Mouse (Mus musculus) MEL (cell line): Measurements from ENCODE around the gene Bptf. TPM values are rescaled to one million over a fixed set of nuclear protein-coding genes. Genes with fewer than 3 reads are reported as not detected.
"Not testable (repeated sequence)": the region's sequence is repeated elsewhere in the genome, so short reads cannot be mapped to it uniquely, and the experiment has no call there.

Experiments used
- DNase-seq: peaks from one replicate; pipeline ENCODE4 v3.0.0; 2011; ENCODE audit warnings: low read depth, low spot score
- H3K27ac ChIP-seq: 2 replicates; pipeline ENCODE4 v1.5.1; 2012; ENCODE audit warnings: low read depth, mild to moderate bottlenecking, control low read depth, low read length, moderate library complexity; ENCODE audit not compliant: control insufficient read depth
- H3K27me3 ChIP-seq, 2 experiments: fragments of 150-350 bp in 1 of 2; sonication (generic) in 1 of 2; 2 replicates each; pipeline ENCODE4 v1.6.1; 2012; ENCODE audit warnings: low read length in 2 of 2, mild to moderate bottlenecking in 2 of 2, improper control_type of control experiment in 1 of 2, moderate library complexity in 1 of 2; ENCODE audit not compliant: insufficient read depth in 2 of 2, control insufficient read depth in 1 of 2
- H3K36me3 ChIP-seq, 2 experiments: 2 replicates each; pipeline ENCODE4 v1.6.1; 2012 to 2014; ENCODE audit warnings: low read length in 2 of 2, improper control_type of control experiment in 1 of 2, inconsistent platforms in 1 of 2, mild to moderate bottlenecking in 1 of 2; ENCODE audit not compliant: insufficient read depth in 2 of 2, control insufficient read depth in 1 of 2
- H3K4me1 ChIP-seq, 2 experiments: fragments of 150-350 bp in 1 of 2; sonication (generic) in 1 of 2; 2 replicates each; pipeline ENCODE4 v1.6.1; 2012; ENCODE audit warnings: low read length in 2 of 2, improper control_type of control experiment in 1 of 2, mild to moderate bottlenecking in 1 of 2; ENCODE audit not compliant: insufficient read depth in 2 of 2, control insufficient read depth in 1 of 2
- H3K4me3 ChIP-seq, 2 experiments: fragments of 150-350 bp in 1 of 2; sonication (generic) in 1 of 2; 2 replicates each; pipeline ENCODE4 v1.5.1; 2012; ENCODE audit warnings: low read depth in 2 of 2, low read length in 2 of 2, mild to moderate bottlenecking in 2 of 2, moderate library complexity in 2 of 2, control low read depth in 1 of 2, improper control_type of control experiment in 1 of 2; ENCODE audit not compliant: control insufficient read depth in 1 of 2, insufficient read depth in 1 of 2
- H3K79me2 ChIP-seq: 2 replicates; pipeline ENCODE4 v1.6.1; 2012; ENCODE audit warnings: mild to moderate bottlenecking, low read length, moderate library complexity; ENCODE audit not compliant: control insufficient read depth, poor library complexity, insufficient read depth
- H3K9ac ChIP-seq: 2 replicates; pipeline ENCODE4 v1.6.1; 2012; ENCODE audit warnings: low read depth, mild to moderate bottlenecking, control low read depth, low read length, moderate library complexity; ENCODE audit not compliant: control insufficient read depth, poor library complexity, severe bottlenecking
- H3K9me3 ChIP-seq: fragments of 150-350 bp; sonication (generic); replicated peaks from 2 replicates; pipeline ENCODE4 v1.6.1; 2012; ENCODE audit warnings: mild to moderate bottlenecking, low read length, improper control_type of control experiment, moderate library complexity; ENCODE audit not compliant: insufficient read depth
- BHLHE40 ChIP-seq: IDR thresholded peaks from 2 replicates; pipeline ENCODE4 v1.6.1; 2012; ENCODE audit warnings: low read depth, mild to moderate bottlenecking, inconsistent platforms, low read length, improper control_type of control experiment, borderline replicate concordance
- EP300 ChIP-seq, 2 experiments: IDR thresholded peaks; 2 replicates each; pipeline ENCODE4 v1.6.1; 2011; ENCODE audit warnings: improper control_type of control experiment in 2 of 2, low read length in 2 of 2, low read depth in 1 of 2, mild to moderate bottlenecking in 1 of 2
- ETS1 ChIP-seq: IDR thresholded peaks from 2 replicates; pipeline ENCODE4 v1.6.1; 2012; ENCODE audit warnings: low read depth, mild to moderate bottlenecking, inconsistent platforms, low read length, improper control_type of control experiment, moderate library complexity
- GABPA ChIP-seq: IDR thresholded peaks from 2 replicates; pipeline ENCODE4 v1.6.1; 2012; ENCODE audit warnings: low read depth, mild to moderate bottlenecking, inconsistent platforms, low read length, improper control_type of control experiment, moderate library complexity
- GATA1 ChIP-seq: IDR thresholded peaks from 2 replicates; pipeline ENCODE4 v1.6.1; 2011; ENCODE audit warnings: low read depth, low read length, improper control_type of control experiment
- HCFC1 ChIP-seq: IDR thresholded peaks from 2 replicates; pipeline ENCODE4 v1.6.1; 2012; ENCODE audit warnings: low read depth, mild to moderate bottlenecking, inconsistent platforms, low read length, improper control_type of control experiment, moderate library complexity
- MAFK ChIP-seq: IDR thresholded peaks from 2 replicates; pipeline ENCODE4 v1.6.1; 2011; ENCODE audit warnings: low read depth, mild to moderate bottlenecking, low read length, improper control_type of control experiment, borderline replicate concordance
- MXI1 ChIP-seq: IDR thresholded peaks from 2 replicates; pipeline ENCODE4 v1.6.1; 2011; ENCODE audit warnings: mild to moderate bottlenecking, low read depth, low read length, improper control_type of control experiment
- MYB ChIP-seq: IDR thresholded peaks from 2 replicates; pipeline ENCODE4 v1.6.1; 2011; ENCODE audit warnings: mild to moderate bottlenecking, low read depth, low read length, improper control_type of control experiment
- POLR2A ChIP-seq, 2 experiments: IDR thresholded peaks; 2 replicates each; pipeline ENCODE4 v1.6.1; 2011 to 2012; ENCODE audit warnings: low read length in 2 of 2, mild to moderate bottlenecking in 2 of 2, control low read depth in 1 of 2, improper control_type of control experiment in 1 of 2, low read depth in 1 of 2, moderate library complexity in 1 of 2; ENCODE audit not compliant: control insufficient read depth in 1 of 2, insufficient read depth in 1 of 2, poor library complexity in 1 of 2
- RCOR1 ChIP-seq: IDR thresholded peaks from 2 replicates; pipeline ENCODE4 v1.6.1; 2012; ENCODE audit warnings: low read depth, mild to moderate bottlenecking, inconsistent platforms, low read length, improper control_type of control experiment
- SIN3A ChIP-seq: IDR thresholded peaks from 2 replicates; pipeline ENCODE4 v1.6.1; 2012; ENCODE audit warnings: low read length, improper control_type of control experiment, inconsistent platforms
- TBP ChIP-seq: IDR thresholded peaks from 2 replicates; pipeline ENCODE4 v1.8.0; 2011; ENCODE audit warnings: low read depth, low read length, improper control_type of control experiment
- ZC3H11A ChIP-seq: IDR thresholded peaks from 2 replicates; pipeline ENCODE4 v1.6.1; 2012; ENCODE audit warnings: low read depth, mild to moderate bottlenecking, inconsistent platforms, low read length, improper control_type of control experiment
- ZKSCAN1 ChIP-seq: IDR thresholded peaks from 2 replicates; pipeline ENCODE4 v1.6.1; 2012; ENCODE audit warnings: low read depth, mild to moderate bottlenecking, inconsistent platforms, low read length, improper control_type of control experiment, moderate library complexity
- ZMIZ1 ChIP-seq: IDR thresholded peaks from 2 replicates; pipeline ENCODE4 v1.6.1; 2012; ENCODE audit warnings: low read depth, mild to moderate bottlenecking, inconsistent platforms, low read length, improper control_type of control experiment, moderate library complexity
- ZNF384 ChIP-seq: IDR thresholded peaks from 2 replicates; pipeline ENCODE4 v1.6.1; 2012; ENCODE audit warnings: low read depth, mild to moderate bottlenecking, inconsistent platforms, low read length, improper control_type of control experiment
- polyA plus RNA-seq, 2 experiments: library from polyadenylated mRNA; stranded (reverse) in 1 of 2; unstranded in 1 of 2; fragments of >175 nt in 1 of 2; fragments of >200 nt in 1 of 2; gene quantifications; 2 replicates each; pipeline versions ENCODE4 v1.2.1 to v1.2.4; 2012; ENCODE audit warnings: low replicate concordance in 2 of 2, low read depth in 1 of 2; ENCODE audit not compliant: insufficient read length in 2 of 2, insufficient read depth in 1 of 2, missing spikeins in 1 of 2
- total RNA-seq: library from RNA; depleted of rRNA; stranded (reverse); fragments of 300-350 nt; gene quantifications from 2 replicates; pipeline ENCODE4 v1.2.3, GENCODE M21; 2012

The Bptf gene
- total and polyA plus RNA-seq, 3 experiments = 27.5 to 55.4 (median 52.7) TPM

GRCm38 (mm10) chr11:107126716-107127115 is 5.2 kb downstream of the Bptf start:
- H3K4me1 ChIP-seq = peaks cover 6 to 16% of the 10 kb centered on the region in 2 experiments
- not testable (repeated sequence) for H3K27ac ChIP-seq, H3K9me3 ChIP-seq, DNase-seq, H3K27me3 ChIP-seq, H3K9ac ChIP-seq, H3K4me3 ChIP-seq
- H3K36me3 ChIP-seq = peaks cover 2 to 37% of the 10 kb centered on the region in 2 experiments; a peak in 3 of 4 replicates
- TF ChIP-seq ZNF384 = peak; percentile 64
- H3K79me2 ChIP-seq = peaks cover 87% of the 10 kb centered on the region

- Histone ChIP-seq H3K4me1 (peaks cover 6 to 16% of the 10 kb centered on the region in 2 experiments), H3K36me3 (peaks cover 2 to 37% of the 10 kb centered on the region in 2 experiments; a peak in 3 of 4 replicates), H3K27me3 (no peaks in the 10 kb centered on the region), H3K79me2 (peaks cover 79% of the 10 kb centered on the region), H3K27ac (no peak overlapping the region), H3K4me3 (no peak overlapping the region), H3K9me3 (no peaks in the 10 kb centered on the region), H3K9ac (no peak overlapping the region)
- no peak for DNase-seq
- no peak for TF ChIP-seq MAFK
- no peak for TF ChIP-seq GABPA
- no peak for TF ChIP-seq MYB
- 0 out of 2 replicates have a peak, but pooled peaks have one; percentile 40 for TF ChIP-seq ZMIZ1
- no peak for TF ChIP-seq ZNF384
Observed at GRCm38 (mm10) chr11:107125011-107125410, 6.9 kb downstream of the Bptf start.

- H3K4me1 ChIP-seq = peaks cover 6 to 16% of the 10 kb centered on the region in 2 experiments
Observed at GRCm38 (mm10) chr11:107124327-107124731, 7.6 kb downstream of the Bptf start.

More at GRCm38 (mm10) chr11:107124327-107124731, 7.6 kb downstream of the Bptf start:
- Histone ChIP-seq H3K9me3 (no peaks in the 10 kb centered on the region), H3K27me3 (no peaks in the 10 kb centered on the region), H3K27ac (no peak overlapping the region), H3K36me3 (peaks cover 2 to 32% of the 10 kb centered on the region in 2 experiments; a peak in 3 of 4 replicates), H3K9ac (no peak overlapping the region), H3K4me3 (no peak overlapping the region), H3K79me2 (peaks cover 77% of the 10 kb centered on the region)
- TF ChIP-seq POLR2A (IDR thresholded peaks at IDR 0.05; ENCODE audit: control insufficient read depth in 1 of 2, insufficient read depth in 1 of 2, low read depth in 1 of 2, low read length in 2 of 2, poor library complexity in 1 of 2) (0 out of 4 replicates have a peak, but pooled peaks have one; percentile 20 to 37), ZKSCAN1 (no peak), EP300 (IDR thresholded peaks at IDR 0.05; ENCODE audit: low read depth in 1 of 2, low read length in 2 of 2) (0 out of 4 replicates have a peak, but pooled peaks of 1 of the 2 experiments have one; percentile 6), GATA1 (peak; percentile 25; the same call in 1 of the 2 replicates), MXI1 (peak; percentile 68), BHLHE40 (no peak), HCFC1 (no peak), MYB (no peak), SIN3A (0 out of 2 replicates have a peak, but pooled peaks have one; percentile 38), ETS1 (no peak), TBP (peak; percentile 62; the same call in 1 of the 2 replicates), RCOR1 (no peak), ZNF384 (no peak), ZC3H11A (no peak)
- DNase-seq = peak; percentile 67
